Mouse (Mus musculus): Measurements from ENCODE around the gene Apba1. TPM values are rescaled to one million over a fixed set of nuclear protein-coding genes. Genes with fewer than 3 reads are reported as not detected.

The Apba1 gene
- polyA plus RNA-seq, 1 experiment from 2014 or later: 0.10 TPM

- Histone ChIP-seq H3K36me3 (ENCODE audit: control insufficient read depth, insufficient read depth, low read length) (no peaks in the 10 kb centered on the region), H3K27me3 (replicated peaks; ENCODE audit: control insufficient read depth, insufficient read depth, low read length) (no peaks in the 10 kb centered on the region), H3K9ac (ENCODE audit: low read depth, low read length) (no peak overlapping the region), H3K4me3 (ENCODE audit: low read depth, low read length) (no peak overlapping the region), H3K27ac (ENCODE audit: low read depth, low read length) (no peak overlapping the region), H3K9me3 (ENCODE audit: control insufficient read depth, low read length) (no peaks in the 10 kb centered on the region), H3K4me1 (replicated peaks; ENCODE audit: control insufficient read depth, insufficient read depth, low read length) (no peaks in the 10 kb centered on the region), H3K4me2 (no peak overlapping the region)
- DNase-seq (ENCODE audit: low spot score) (no peak), ATAC-seq (replicated peaks; ENCODE audit: low FRiP score) (no peak)
- WGBS: 64% methylated on average over 3 of the region's 3 CpGs
Observed at GRCm38 (mm10) chr19:23794491-23794890, 35.8 kb downstream of the Apba1 start.

- H3K36me3 ChIP-seq (ENCODE audit: control insufficient read depth, insufficient read depth, low read length): no peaks in the 10 kb centered on the region
- no peaks in the 10 kb centered on the region for H3K9me3 ChIP-seq (ENCODE audit: control insufficient read depth, low read length)
- DNase-seq (ENCODE audit: low spot score) (no peak), ATAC-seq (replicated peaks; ENCODE audit: low FRiP score) (no peak)
- no peak overlapping the region for H3K9ac ChIP-seq (ENCODE audit: low read depth, low read length)
- H3K27me3 ChIP-seq (replicated peaks; ENCODE audit: control insufficient read depth, insufficient read depth, low read length): no peaks in the 10 kb centered on the region
- 77% methylated on average over 4 of the region's 4 CpGs for WGBS
- H3K4me1 ChIP-seq (replicated peaks; ENCODE audit: control insufficient read depth, insufficient read depth, low read length): no peaks in the 10 kb centered on the region
- H3K4me3 ChIP-seq (ENCODE audit: low read depth, low read length): no peak overlapping the region
- no peak overlapping the region for H3K4me2 ChIP-seq
- H3K27ac ChIP-seq (ENCODE audit: low read depth, low read length): no peak overlapping the region
Observed at GRCm38 (mm10) chr19:23795156-23795555, 36.5 kb downstream of the Apba1 start.

GRCm38 (mm10) chr19:23801174-23801573 lies 42.5 kb downstream of the Apba1 start:
- H3K27ac ChIP-seq (ENCODE audit: low read depth, low read length): no peak overlapping the region

GRCm38 (mm10) chr19:23803221-23803870 lies 44.7 kb downstream of the Apba1 start:
- Histone ChIP-seq H3K27ac (ENCODE audit: low read depth, low read length) (no peak overlapping the region), H3K9me3 (ENCODE audit: control insufficient read depth, low read length) (no peaks in the 10 kb centered on the region), H3K9ac (ENCODE audit: low read depth, low read length) (no peak overlapping the region), H3K4me2 (no peak overlapping the region), H3K36me3 (ENCODE audit: control insufficient read depth, insufficient read depth, low read length) (no peaks in the 10 kb centered on the region), H3K4me3 (ENCODE audit: low read depth, low read length) (no peak overlapping the region), H3K27me3 (replicated peaks; ENCODE audit: control insufficient read depth, insufficient read depth, low read length) (no peaks in the 10 kb centered on the region), H3K4me1 (replicated peaks; ENCODE audit: control insufficient read depth, insufficient read depth, low read length) (no peaks in the 10 kb centered on the region)
- 63% methylated on average over 4 of the region's 4 CpGs for WGBS
- ATAC-seq (replicated peaks; ENCODE audit: low FRiP score) (no peak), DNase-seq (ENCODE audit: low spot score) (no peak)

More at GRCm38 (mm10) chr19:23801174-23801573, 42.5 kb downstream of the Apba1 start:
- Histone ChIP-seq H3K4me1 (replicated peaks; ENCODE audit: control insufficient read depth, insufficient read depth, low read length) (no peaks in the 10 kb centered on the region), H3K4me2 (no peak overlapping the region), H3K9me3 (ENCODE audit: control insufficient read depth, low read length) (no peaks in the 10 kb centered on the region), H3K4me3 (ENCODE audit: low read depth, low read length) (no peak overlapping the region), H3K9ac (ENCODE audit: low read depth, low read length) (no peak overlapping the region), H3K27me3 (replicated peaks; ENCODE audit: control insufficient read depth, insufficient read depth, low read length) (no peaks in the 10 kb centered on the region), H3K36me3 (ENCODE audit: control insufficient read depth, insufficient read depth, low read length) (no peaks in the 10 kb centered on the region)
- WGBS: 62% methylated on average over 1 of the region's 1 CpGs
- DNase-seq (ENCODE audit: low spot score) (no peak), ATAC-seq (replicated peaks; ENCODE audit: low FRiP score) (no peak)

- WGBS: 56% methylated on average over 6 of the region's 6 CpGs
- no peak overlapping the region for H3K4me2 ChIP-seq
- no peaks in the 10 kb centered on the region for H3K36me3 ChIP-seq (ENCODE audit: control insufficient read depth, insufficient read depth, low read length)
- no peaks in the 10 kb centered on the region for H3K4me1 ChIP-seq (replicated peaks; ENCODE audit: control insufficient read depth, insufficient read depth, low read length)
- ATAC-seq (replicated peaks; ENCODE audit: low FRiP score): no peak
- H3K27ac ChIP-seq (ENCODE audit: low read depth, low read length): no peak overlapping the region
- H3K9me3 ChIP-seq (ENCODE audit: control insufficient read depth, low read length): no peaks in the 10 kb centered on the region
- no peak overlapping the region for H3K4me3 ChIP-seq (ENCODE audit: low read depth, low read length)
- H3K27me3 ChIP-seq (replicated peaks; ENCODE audit: control insufficient read depth, insufficient read depth, low read length): no peaks in the 10 kb centered on the region
- H3K9ac ChIP-seq (ENCODE audit: low read depth, low read length): no peak overlapping the region
- DNase-seq (ENCODE audit: low spot score): no peak
Observed at GRCm38 (mm10) chr19:23806796-23807195, 48.1 kb downstream of the Apba1 start.

GRCm38 (mm10) chr19:23807371-23807770 lies 48.7 kb downstream of the Apba1 start:
- H3K4me1 ChIP-seq (replicated peaks; ENCODE audit: control insufficient read depth, insufficient read depth, low read length): no peaks in the 10 kb centered on the region
- ATAC-seq (replicated peaks; ENCODE audit: low FRiP score) (no peak), DNase-seq (ENCODE audit: low spot score) (no peak)
- H3K36me3 ChIP-seq (ENCODE audit: control insufficient read depth, insufficient read depth, low read length): no peaks in the 10 kb centered on the region
- H3K9ac ChIP-seq (ENCODE audit: low read depth, low read length): no peak overlapping the region
- H3K9me3 ChIP-seq (ENCODE audit: control insufficient read depth, low read length): no peaks in the 10 kb centered on the region
- H3K27ac ChIP-seq (ENCODE audit: low read depth, low read length): no peak overlapping the region
- H3K4me3 ChIP-seq (ENCODE audit: low read depth, low read length): no peak overlapping the region
- WGBS: 83% methylated on average over 8 of the region's 8 CpGs
- H3K27me3 ChIP-seq (replicated peaks; ENCODE audit: control insufficient read depth, insufficient read depth, low read length): no peaks in the 10 kb centered on the region
- H3K4me2 ChIP-seq: no peak overlapping the region

GRCm38 (mm10) chr19:23809236-23809635 lies 50.5 kb downstream of the Apba1 start:
- WGBS: 85% methylated on average over 1 of the region's 1 CpGs

GRCm38 (mm10) chr19:23810512-23810911 lies 51.8 kb downstream of the Apba1 start:
- H3K27me3 ChIP-seq (replicated peaks; ENCODE audit: control insufficient read depth, insufficient read depth, low read length): no peaks in the 10 kb centered on the region
- no peak overlapping the region for H3K9ac ChIP-seq (ENCODE audit: low read depth, low read length)
- no peaks in the 10 kb centered on the region for H3K36me3 ChIP-seq (ENCODE audit: control insufficient read depth, insufficient read depth, low read length)
- no peak overlapping the region for H3K27ac ChIP-seq (ENCODE audit: low read depth, low read length)
- ATAC-seq (replicated peaks; ENCODE audit: low FRiP score) (no peak), DNase-seq (ENCODE audit: low spot score) (no peak)
- H3K4me3 ChIP-seq (ENCODE audit: low read depth, low read length): no peak overlapping the region
- no peak overlapping the region for H3K4me2 ChIP-seq
- H3K9me3 ChIP-seq (ENCODE audit: control insufficient read depth, low read length): no peaks in the 10 kb centered on the region
- 83% methylated on average over 5 of the region's 5 CpGs for WGBS
- H3K4me1 ChIP-seq (replicated peaks; ENCODE audit: control insufficient read depth, insufficient read depth, low read length): no peaks in the 10 kb centered on the region

More at GRCm38 (mm10) chr19:23809236-23809635, 50.5 kb downstream of the Apba1 start:
- H3K9me3 ChIP-seq (ENCODE audit: control insufficient read depth, low read length): no peaks in the 10 kb centered on the region
- H3K4me1 ChIP-seq (replicated peaks; ENCODE audit: control insufficient read depth, insufficient read depth, low read length): no peaks in the 10 kb centered on the region
- no peak overlapping the region for H3K4me2 ChIP-seq
- no peak overlapping the region for H3K27ac ChIP-seq (ENCODE audit: low read depth, low read length)
- no peak overlapping the region for H3K4me3 ChIP-seq (ENCODE audit: low read depth, low read length)
- ATAC-seq (replicated peaks; ENCODE audit: low FRiP score) (no peak), DNase-seq (ENCODE audit: low spot score) (no peak)
- H3K9ac ChIP-seq (ENCODE audit: low read depth, low read length): no peak overlapping the region
- no peaks in the 10 kb centered on the region for H3K36me3 ChIP-seq (ENCODE audit: control insufficient read depth, insufficient read depth, low read length)
- no peaks in the 10 kb centered on the region for H3K27me3 ChIP-seq (replicated peaks; ENCODE audit: control insufficient read depth, insufficient read depth, low read length)

GRCm38 (mm10) chr19:23810976-23811375 lies 52.3 kb downstream of the Apba1 start:
- H3K9me3 ChIP-seq (ENCODE audit: control insufficient read depth, low read length): no peaks in the 10 kb centered on the region
- DNase-seq (ENCODE audit: low spot score): no peak
- H3K4me2 ChIP-seq: no peak overlapping the region
- ATAC-seq (replicated peaks; ENCODE audit: low FRiP score): no peak
- no peak overlapping the region for H3K9ac ChIP-seq (ENCODE audit: low read depth, low read length)
- WGBS: 80% methylated on average over 5 of the region's 5 CpGs
- H3K36me3 ChIP-seq (ENCODE audit: control insufficient read depth, insufficient read depth, low read length): no peaks in the 10 kb centered on the region
- H3K27ac ChIP-seq (ENCODE audit: low read depth, low read length): no peak overlapping the region
- no peaks in the 10 kb centered on the region for H3K27me3 ChIP-seq (replicated peaks; ENCODE audit: control insufficient read depth, insufficient read depth, low read length)
- no peaks in the 10 kb centered on the region for H3K4me1 ChIP-seq (replicated peaks; ENCODE audit: control insufficient read depth, insufficient read depth, low read length)
- H3K4me3 ChIP-seq (ENCODE audit: low read depth, low read length): no peak overlapping the region
